Mouse (Mus musculus): Measurements from ENCODE around the gene Naip5.
"Not testable (repeated sequence)": the region's sequence is repeated elsewhere in the genome, so short reads cannot be mapped to it uniquely, and the experiment has no call there.

Gene Naip5

GRCm38 (mm10) chr13:100246223-100246622 is at the start of gene Naip5:
Gene Naip5, minus strand, starts transcription at chr13:100246323.
- DNase-seq (ENCODE audit: low read depth): not testable (repeated sequence)

GRCm38 (mm10) chr13:100284611-100285010 is 38.5 kb upstream of the Naip5 start:
- no peak for DNase-seq (ENCODE audit: low read depth)

GRCm38 (mm10) chr13:100271474-100272132 is 25.5 kb upstream of the Naip5 start:
- not testable (repeated sequence) for DNase-seq (ENCODE audit: low read depth)

GRCm38 (mm10) chr13:100256996-100257395 is 10.9 kb upstream of the Naip5 start:
- DNase-seq (ENCODE audit: low read depth): not testable (repeated sequence)

- DNase-seq (ENCODE audit: low read depth): not testable (repeated sequence)
These were observed 9.8 kb upstream of the Naip5 start for GRCm38 (mm10) chr13:100255925-100256324.

- not testable (repeated sequence) for DNase-seq (ENCODE audit: low read depth)
These were observed 5.8 kb upstream of the Naip5 start for GRCm38 (mm10) chr13:100251897-100252296.

GRCm38 (mm10) chr13:100246896-100247519 is 885 bp upstream of the Naip5 start:
- not testable (repeated sequence) for DNase-seq (ENCODE audit: low read depth)

- no peak for DNase-seq (ENCODE audit: low read depth)
These were observed 2.4 kb downstream of the Naip5 start for GRCm38 (mm10) chr13:100243702-100244101.

- not testable (repeated sequence) for DNase-seq (ENCODE audit: low read depth)
These were observed 32.4 kb downstream of the Naip5 start for GRCm38 (mm10) chr13:100213683-100214082.

GRCm38 (mm10) chr13:100210540-100210939 is 35.6 kb downstream of the Naip5 start:
- peak; percentile 69 for DNase-seq (ENCODE audit: low read depth)

- no peak for DNase-seq (ENCODE audit: low read depth)
These were observed 42.8 kb downstream of the Naip5 start for GRCm38 (mm10) chr13:100203319-100203718.

GRCm38 (mm10) chr13:100201659-100202333 is 44.3 kb downstream of the Naip5 start, which contains the start of gene Naip2:
Gene Naip2, minus strand, starts transcription at chr13:100202092.
- not testable (repeated sequence) for DNase-seq (ENCODE audit: low read depth)

GRCm38 (mm10) chr13:100200778-100201177 is 45.3 kb downstream of the Naip5 start:
- DNase-seq (ENCODE audit: low read depth): no peak

- DNase-seq (ENCODE audit: low read depth): no peak
These were observed 50.7 kb downstream of the Naip5 start for GRCm38 (mm10) chr13:100195421-100195820.

GRCm38 (mm10) chr13:100183111-100183510 is 63.0 kb downstream of the Naip5 start:
- peak; percentile 13 for DNase-seq (ENCODE audit: low read depth)

GRCm38 (mm10) chr13:100174360-100174759 is 71.8 kb downstream of the Naip5 start:
- not testable (repeated sequence) for DNase-seq (ENCODE audit: low read depth)

GRCm38 (mm10) chr13:100166378-100166777 is 79.7 kb downstream of the Naip5 start:
- DNase-seq (ENCODE audit: low read depth): not testable (repeated sequence)

- DNase-seq (ENCODE audit: low read depth): not testable (repeated sequence)
These were observed 83.7 kb downstream of the Naip5 start for GRCm38 (mm10) chr13:100162467-100162866.

Data from c-Kit-positive CD71-negative TER-119-negative erythroid progenitor cells, embryonic 14.5 days (primary cell).